Mouse (Mus musculus): ENCODE measurements around the gene Runx1.

GRCm38 (mm10) chr16:92592207-92592606 lies 233.7 kb downstream of the Runx1 start:
- TF ChIP-seq POLR2A (IDR thresholded peaks at IDR 0.05; ENCODE audit: insufficient read depth, low read length) (no peak), CTCF (IDR thresholded peaks at IDR 0.05; ENCODE audit: low read depth, low read length) (no peak)
